Comparison of ENCODE assay signal across 8 mouse cellular contexts in genomic region chr7:7187417-7188190, GRCm38 (mm10). TPM values are rescaled to one million over a fixed set of nuclear protein-coding genes. Genes with fewer than 3 reads are reported as not detected.
A peak's percentile ranks its signal among the peaks of the same experiment; 100 is the strongest.
DNase-seq lines count a peak whose midpoint lies in the region; ATAC-seq and TF ChIP-seq lines count a peak whose summit lies in the region.

No protein-coding gene starts in this region.

- H3K36me3 ChIP-seq in heart, embryonic 11.5 days (ENCODE audit: control insufficient read depth, insufficient read depth, low read length) = no peaks in the 10 kb centered on the region
- peaks cover 2 to 6% of the 10 kb centered on the region in 2 experiments for H3K36me3 ChIP-seq in CH12.LX (replicated peaks in 1 of 2; ENCODE audit: control insufficient read depth in 1 of 2, insufficient read depth in 1 of 2, low read length in 1 of 2)
- peaks cover 3% of the 10 kb centered on the region; the same call in 1 of the 2 replicates for H3K36me3 ChIP-seq in forebrain, embryonic 16.5 days (ENCODE audit: control insufficient read depth, insufficient read depth)
- H3K36me3 ChIP-seq in liver, postnatal 0 days (replicated peaks; ENCODE audit: insufficient read depth, low read length) = no peaks in the 10 kb centered on the region
- H3K36me3 ChIP-seq in thymus, adult 2 months (ENCODE audit: control insufficient read depth, insufficient read depth, low read length) = no peaks in the 10 kb centered on the region

- TF ChIP-seq EP300 in CH12.LX (IDR thresholded peaks at IDR 0.05; ENCODE audit: low read length) = no peak
- TF ChIP-seq EP300 in liver, postnatal 0 days (IDR thresholded peaks at IDR 0.05; ENCODE audit: low read depth) = no peak

- no peaks in the 10 kb centered on the region for H3K9me3 ChIP-seq in heart, embryonic 11.5 days (replicated peaks; ENCODE audit: control insufficient read depth, low read length)
- no peaks in the 10 kb centered on the region for H3K9me3 ChIP-seq in CH12.LX (replicated peaks; ENCODE audit: low read length)
- H3K9me3 ChIP-seq in forebrain, embryonic 16.5 days (ENCODE audit: control insufficient read depth, low read length) = no peaks in the 10 kb centered on the region
- H3K9me3 ChIP-seq in liver, postnatal 0 days (ENCODE audit: low read length) = no peaks in the 10 kb centered on the region

- peak overlapping the region; percentile 60 for H3K4me2 ChIP-seq in heart, embryonic 11.5 days
- peak overlapping the region; percentile 95 for H3K4me2 ChIP-seq in CH12.LX (ENCODE audit: insufficient read depth, low read depth, poor library complexity, severe bottlenecking)
- peak overlapping the region; percentile 50 for H3K4me2 ChIP-seq in forebrain, embryonic 16.5 days (ENCODE audit: low read length)
- peak overlapping the region; percentile 69 for H3K4me2 ChIP-seq in liver, postnatal 0 days (ENCODE audit: low read depth, low read length)

- TF ChIP-seq RAD21 in CH12.LX (IDR thresholded peaks at IDR 0.05; ENCODE audit: low read depth, low read length) = peak; percentile 26

- no peak overlapping the region for H3K27ac ChIP-seq in heart, embryonic 11.5 days (ENCODE audit: low read depth, low read length)
- no peak overlapping the region for H3K27ac ChIP-seq in CH12.LX (ENCODE audit: insufficient read depth, low read depth)
- no peak overlapping the region for H3K27ac ChIP-seq in forebrain, embryonic 16.5 days (ENCODE audit: low read length)
- no peak overlapping the region for H3K27ac ChIP-seq in liver, postnatal 0 days (ENCODE audit: low read depth)
- no peak overlapping the region for H3K27ac ChIP-seq in thymus, adult 2 months (ENCODE audit: control insufficient read depth, insufficient read depth, low read length)

- peak in 1 of 2 experiments; percentile 52; a peak in 2 of 4 replicates for TF ChIP-seq CTCF in CH12.LX (conservative IDR thresholded peaks at IDR 0.05 in 1 of 2, IDR thresholded peaks at IDR 0.05 in 1 of 2; ENCODE audit: low read depth in 2 of 2, low read length in 2 of 2)
- TF ChIP-seq CTCF in liver, postnatal 0 days (IDR thresholded peaks at IDR 0.05; ENCODE audit: low read depth) = 0 out of 2 replicates have a peak, but pooled peaks have one; percentile 12
- TF ChIP-seq CTCF in thymus, adult 2 months (IDR thresholded peaks at IDR 0.05; ENCODE audit: borderline replicate concordance, control insufficient read depth, extremely low read depth, insufficient read depth, low read length, poor library complexity) = no peak

- H3K4me3 ChIP-seq in heart, embryonic 11.5 days (ENCODE audit: low read depth, low read length) = peak overlapping the region; percentile 56
- H3K4me3 ChIP-seq in CH12.LX (replicated peaks in 1 of 3; ENCODE audit: low read depth in 2 of 3, low read length in 2 of 3, poor library complexity in 1 of 3) = peak overlapping the region; percentile 23 to 79 (median 52)
- H3K4me3 ChIP-seq in forebrain, embryonic 16.5 days (replicated peaks; ENCODE audit: low read length) = peak overlapping the region; percentile 64
- peak overlapping the region; percentile 54 for H3K4me3 ChIP-seq in liver, postnatal 0 days (ENCODE audit: low read depth, low read length)
- no peak overlapping the region for H3K4me3 ChIP-seq in thymus, adult 2 months (ENCODE audit: control insufficient read depth, insufficient read depth, low read length)

- intact Hi-C loops in heart, postnatal 36 days (cut with DNase I) = loop anchor here (2.0 to 5.0 kb wide), 2 partner anchors 65 to 250 kb away; no protein-coding TSS in a partner anchor

- no peaks in the 10 kb centered on the region for H3K27me3 ChIP-seq in heart, embryonic 11.5 days (ENCODE audit: control insufficient read depth, insufficient read depth, low read length)
- peaks cover 3% of the 10 kb centered on the region for H3K27me3 ChIP-seq in CH12.LX (replicated peaks)
- no peaks in the 10 kb centered on the region for H3K27me3 ChIP-seq in forebrain, embryonic 16.5 days (replicated peaks; ENCODE audit: control insufficient read depth, insufficient read depth, low read length)
- no peaks in the 10 kb centered on the region for H3K27me3 ChIP-seq in liver, postnatal 0 days (ENCODE audit: insufficient read depth, low read length)
- H3K27me3 ChIP-seq in thymus, adult 2 months (ENCODE audit: control insufficient read depth, insufficient read depth, low read length) = no peaks in the 10 kb centered on the region

- H3K79me2 ChIP-seq in CH12.LX (replicated peaks; ENCODE audit: control insufficient read depth, extremely low read depth, insufficient read depth, poor library complexity, severe bottlenecking) = no peaks in the 10 kb centered on the region

- H3K9ac ChIP-seq in heart, embryonic 11.5 days (ENCODE audit: low read depth, low read length) = no peak overlapping the region
- peak overlapping the region; percentile 69; the same call in 1 of the 2 replicates for H3K9ac ChIP-seq in CH12.LX (ENCODE audit: insufficient read depth, low read depth)
- no peak overlapping the region; the same call in 1 of the 2 replicates for H3K9ac ChIP-seq in forebrain, embryonic 16.5 days (replicated peaks; ENCODE audit: low read depth, low read length)
- no peak overlapping the region for H3K9ac ChIP-seq in liver, postnatal 0 days (replicated peaks)

- no peak for TF ChIP-seq POLR2A in CH12.LX (IDR thresholded peaks at IDR 0.05; ENCODE audit: low read depth, low read length)
- TF ChIP-seq POLR2A in thymus, adult 2 months (IDR thresholded peaks at IDR 0.05; ENCODE audit: control insufficient read depth, extremely low read depth, insufficient read depth, low read length, poor library complexity) = no peak

- in situ Hi-C loops in CH12.LX (cut with MboI; ENCODE audit: low pct_ligation_motif_present, low pct_unique_long_range_greater_than_20kb, low sequenced_read_pairs) = no loop called here

- WGBS in heart, embryonic 11.5 days (ENCODE audit: insufficient replicate concordance) = 32% methylated on average over 13 of the region's 13 CpGs
- WGBS in forebrain, embryonic 16.5 days = 38% methylated on average over 13 of the region's 13 CpGs
- 18% methylated on average over 13 of the region's 13 CpGs for WGBS in liver, postnatal 0 days (ENCODE audit: insufficient replicate concordance)
- WGBS in thymus, adult 2 months = 43% methylated on average over 13 of the region's 13 CpGs

- ATAC-seq in heart, embryonic 11.5 days (replicated peaks; ENCODE audit: insufficient number of reproducible peaks, low FRiP score, low TSS enrichment) = no peak
- ATAC-seq in forebrain, embryonic 16.5 days = peak; percentile 63
- ATAC-seq in liver, postnatal 0 days = peak; percentile 24

- dilution Hi-C loops in CH12.LX (cut with MboI; ENCODE audit: extremely low pct_ligation_motif_present, extremely low pct_unique_long_range_greater_than_20kb, low sequenced_read_pairs) = no loop called here

- no peaks in the 10 kb centered on the region for H3K4me1 ChIP-seq in heart, embryonic 11.5 days (ENCODE audit: control insufficient read depth, insufficient read depth, low read length)
- H3K4me1 ChIP-seq in CH12.LX (ENCODE audit: control insufficient read depth in 1 of 2, insufficient read depth in 2 of 2) = no peaks in the 10 kb centered on the region
- H3K4me1 ChIP-seq in forebrain, embryonic 16.5 days (replicated peaks; ENCODE audit: control insufficient read depth, insufficient read depth, low read length) = no peaks in the 10 kb centered on the region
- no peaks in the 10 kb centered on the region; the same call in 1 of the 2 replicates for H3K4me1 ChIP-seq in liver, postnatal 0 days (ENCODE audit: insufficient read depth)
- H3K4me1 ChIP-seq in thymus, adult 2 months (replicated peaks; ENCODE audit: control insufficient read depth, insufficient read depth, low read length) = no peaks in the 10 kb centered on the region

- DNase-seq in heart, postnatal 36 days = no peak
- DNase-seq in CH12.LX (ENCODE audit: extremely low read depth) = peak; percentile 13
- no peak for DNase-seq in liver, postnatal 0 days
- DNase-seq in right cerebral cortex, adult 18-20 months = no peak
- no peak for DNase-seq in thymus, adult 2 months
- no peak for DNase-seq in cerebellum, adult 11-12 months

RNA-seq across cellular contexts. Expression of gene Zfp418, which starts 16.5 kb away (rescaled TPM):
- 1.5 and 2.0 TPM in 2 replicates for polyA plus RNA-seq in heart, embryonic 11.5 days (2014; fragmentation: Nextera tagmentation; extraction: Ambion mirVana)
- total RNA-seq in heart, postnatal 36 days (2021) = 1 to 10 TPM; 2.0 TPM
- 1.8 and 2.2 TPM in 2 replicates for total RNA-seq in CH12.LX (2012; rRNA removed)
- total RNA-seq in CH12.LX (2014; rRNA removed) = 0.92 and 1.3 TPM in 2 replicates
- 0.89 and 1.2 TPM in 2 replicates for polyA plus RNA-seq in CH12.LX (2012; ENCODE audit: insufficient read length, low read depth)
- polyA plus RNA-seq in forebrain, embryonic 16.5 days (2015; fragmentation: Nextera tagmentation; extraction: Ambion mirVana) = 3.5 and 4.0 TPM in 2 replicates
- polyA plus RNA-seq in liver, postnatal 0 days (2015; fragmentation: Nextera tagmentation; extraction: Ambion mirVana) = 0.27 and 0.29 TPM in 2 replicates
- 0.66 and 0.80 TPM in 2 replicates for polyA plus RNA-seq in thymus, adult 2 months (2012; rRNA removed)

RNA-seq across cellular contexts. Expression of gene Zfp772, which starts 22.2 kb away (rescaled TPM):
- 4.6 TPM in 2 replicates for polyA plus RNA-seq in heart, embryonic 11.5 days (2014; fragmentation: Nextera tagmentation; extraction: Ambion mirVana)
- 1 to 10 TPM; 1.0 to 1.7 TPM for total RNA-seq in heart, postnatal 36 days (2021)
- total RNA-seq in CH12.LX (2012; rRNA removed) (2.5 and 2.8 TPM in 2 replicates), CH12.LX (2014; rRNA removed) (3.4 and 3.5 TPM in 2 replicates)
- polyA plus RNA-seq in CH12.LX (2012; ENCODE audit: insufficient read length, low read depth) = 1.6 and 1.7 TPM in 2 replicates
- 9.8 and 10.6 TPM in 2 replicates for polyA plus RNA-seq in forebrain, embryonic 16.5 days (2015; fragmentation: Nextera tagmentation; extraction: Ambion mirVana)
- 0.94 and 1.0 TPM in 2 replicates for polyA plus RNA-seq in liver, postnatal 0 days (2015; fragmentation: Nextera tagmentation; extraction: Ambion mirVana)
- polyA plus RNA-seq in thymus, adult 2 months (2012; rRNA removed) = 1.3 TPM in 2 replicates

RNA-seq across cellular contexts. Expression of gene Zfp773, which starts 51.0 kb away (rescaled TPM):
- polyA plus RNA-seq in heart, embryonic 11.5 days (2014; fragmentation: Nextera tagmentation; extraction: Ambion mirVana) = 0.61 and 0.67 TPM in 2 replicates
- total RNA-seq in heart, postnatal 36 days (2021) = under 1 TPM; 0.19 to 0.22 TPM
- total RNA-seq in CH12.LX (2012; rRNA removed) = 3.4 and 5.1 TPM in 2 replicates
- total RNA-seq in CH12.LX (2014; rRNA removed) = 4.3 and 4.4 TPM in 2 replicates
- polyA plus RNA-seq in CH12.LX (2012; ENCODE audit: insufficient read length, low read depth) = 6.4 and 7.0 TPM in 2 replicates
- polyA plus RNA-seq in forebrain, embryonic 16.5 days (2015; fragmentation: Nextera tagmentation; extraction: Ambion mirVana) = 18.8 and 19.8 TPM in 2 replicates
- 0.20 and 0.27 TPM in 2 replicates for polyA plus RNA-seq in liver, postnatal 0 days (2015; fragmentation: Nextera tagmentation; extraction: Ambion mirVana)
- 1.4 and 1.7 TPM in 2 replicates for polyA plus RNA-seq in thymus, adult 2 months (2012; rRNA removed)

RNA-seq across cellular contexts. Expression of gene Vmn2r29, which starts 59.5 kb away (rescaled TPM):
- 0.17 TPM in 1 of 2 replicates, not detected in the other for polyA plus RNA-seq in heart, embryonic 11.5 days (2014; fragmentation: Nextera tagmentation; extraction: Ambion mirVana)
- under 1 TPM; 0.11 to 0.17 TPM for total RNA-seq in heart, postnatal 36 days (2021)
- not detected in 2 replicates for total RNA-seq in CH12.LX (2012; rRNA removed)
- not detected in 2 replicates for total RNA-seq in CH12.LX (2014; rRNA removed)
- polyA plus RNA-seq in CH12.LX (2012; ENCODE audit: insufficient read length, low read depth) = not detected in 2 replicates
- 0.76 and 2.3 TPM in 2 replicates for polyA plus RNA-seq in forebrain, embryonic 16.5 days (2015; fragmentation: Nextera tagmentation; extraction: Ambion mirVana)
- 0.12 TPM in 1 of 2 replicates, not detected in the other for polyA plus RNA-seq in liver, postnatal 0 days (2015; fragmentation: Nextera tagmentation; extraction: Ambion mirVana)
- polyA plus RNA-seq in thymus, adult 2 months (2012; rRNA removed) = 0.08 and 0.14 TPM in 2 replicates
